Mouse (Mus musculus): ENCODE data around the gene Slc39a2. TPM values are rescaled to one million over a fixed set of nuclear protein-coding genes. Genes with fewer than 3 reads are reported as not detected.

The Slc39a2 gene
- polyA plus RNA-seq, 1 experiment: 0.81 TPM

DNA sequence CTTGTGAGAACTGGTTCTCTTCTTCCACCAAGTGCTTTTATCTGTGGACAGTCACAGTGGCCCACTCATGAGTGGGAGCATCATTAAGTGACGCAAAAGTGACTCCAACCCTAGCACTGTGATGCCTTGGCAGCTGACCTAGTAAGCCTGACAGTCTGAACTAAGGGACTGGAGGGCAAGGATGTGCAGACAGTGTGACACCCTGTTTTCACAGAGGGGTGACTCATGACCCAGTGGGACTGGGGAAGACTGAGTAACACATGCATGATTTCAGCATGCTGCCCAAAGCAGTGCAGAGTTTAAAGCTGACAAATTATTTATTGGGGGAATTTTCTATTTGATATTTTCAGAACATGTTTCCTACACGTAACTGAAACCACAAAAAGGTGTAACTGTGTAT lies 21.9 kb upstream of the Slc39a2 start:
- no peak for DNase-seq (ENCODE audit: low read depth in 1 of 2, low spot score in 2 of 2)
- no peak overlapping the region for H3K4me3 ChIP-seq (ENCODE audit: extremely low read depth, insufficient read depth, insufficient read length)
- no peaks in the 10 kb centered on the region for H3K27me3 ChIP-seq (ENCODE audit: control insufficient read depth, insufficient read depth, low read length)
- no peaks in the 10 kb centered on the region for H3K36me3 ChIP-seq (ENCODE audit: control insufficient read depth, insufficient read depth, low read length)
- TF ChIP-seq CTCF (IDR thresholded peaks at IDR 0.05; ENCODE audit: extremely low read depth, insufficient read depth, insufficient read length, insufficient replicate concordance): no peak
- no peak for TF ChIP-seq POLR2A (IDR thresholded peaks at IDR 0.05; ENCODE audit: low read depth, low read length)
- 69% methylated on average over 2 of the region's 2 CpGs for WGBS
- no peak overlapping the region for H3K27ac ChIP-seq (ENCODE audit: insufficient read depth, low read length)
- H3K4me1 ChIP-seq (ENCODE audit: control insufficient read depth, insufficient read depth, insufficient read length): no peaks in the 10 kb centered on the region

DNA sequence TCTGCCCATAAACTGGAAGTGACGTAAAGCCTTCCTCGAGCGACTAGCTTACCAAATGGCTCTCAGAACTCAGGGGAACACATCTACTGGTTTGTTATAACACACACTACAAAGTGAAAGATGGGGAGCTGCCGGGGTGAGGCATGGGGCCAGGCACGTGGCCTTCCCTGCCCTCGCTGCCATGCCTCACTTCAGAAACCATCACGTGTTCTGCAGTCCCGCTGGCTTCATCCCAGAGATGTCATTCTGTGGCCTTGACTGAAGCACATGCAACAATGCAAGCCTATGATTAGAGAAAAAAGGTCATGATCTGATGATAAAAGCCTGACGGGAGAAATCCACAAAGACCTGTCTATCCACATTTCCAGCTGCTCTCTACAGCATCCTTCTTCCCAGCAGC lies 20.9 kb upstream of the Slc39a2 start:
- Histone ChIP-seq H3K4me3 (ENCODE audit: extremely low read depth, insufficient read depth, insufficient read length) (no peak overlapping the region), H3K27ac (ENCODE audit: insufficient read depth, low read length) (no peak overlapping the region), H3K27me3 (ENCODE audit: control insufficient read depth, insufficient read depth, low read length) (no peaks in the 10 kb centered on the region), H3K36me3 (ENCODE audit: control insufficient read depth, insufficient read depth, low read length) (no peaks in the 10 kb centered on the region), H3K4me1 (ENCODE audit: control insufficient read depth, insufficient read depth, insufficient read length) (no peaks in the 10 kb centered on the region)
- TF ChIP-seq CTCF (IDR thresholded peaks at IDR 0.05; ENCODE audit: extremely low read depth, insufficient read depth, insufficient read length, insufficient replicate concordance) (no peak), POLR2A (IDR thresholded peaks at IDR 0.05; ENCODE audit: low read depth, low read length) (no peak)
- 79% methylated on average over 9 of the region's 9 CpGs for WGBS
- DNase-seq (ENCODE audit: low read depth in 1 of 2, low spot score in 2 of 2): no peak

DNA sequence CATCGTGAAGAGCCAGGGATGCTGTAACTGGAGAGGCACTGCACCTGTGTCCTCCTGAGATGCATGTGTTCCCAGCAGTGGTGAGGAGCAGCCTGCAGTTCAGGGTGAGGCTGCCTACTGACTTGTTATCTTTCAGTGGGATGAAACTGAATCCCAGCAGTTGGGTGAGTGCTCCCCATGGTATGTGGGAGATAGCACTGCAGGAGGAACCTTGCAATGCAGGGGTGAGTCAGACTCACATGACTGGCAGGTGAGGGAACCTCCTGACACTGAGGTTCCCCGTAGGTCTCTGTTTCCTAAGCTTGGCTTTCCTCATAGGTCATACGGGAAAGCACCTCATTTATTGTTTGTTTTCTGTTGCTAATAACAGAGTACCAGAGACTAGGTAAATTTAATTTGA lies 15.2 kb upstream of the Slc39a2 start:
- DNase-seq (ENCODE audit: low read depth in 1 of 2, low spot score in 2 of 2): no peak
- Histone ChIP-seq H3K27ac (ENCODE audit: insufficient read depth, low read length) (no peak overlapping the region), H3K4me1 (ENCODE audit: control insufficient read depth, insufficient read depth, insufficient read length) (no peaks in the 10 kb centered on the region), H3K4me3 (ENCODE audit: extremely low read depth, insufficient read depth, insufficient read length) (no peak overlapping the region), H3K36me3 (ENCODE audit: control insufficient read depth, insufficient read depth, low read length) (no peaks in the 10 kb centered on the region), H3K27me3 (ENCODE audit: control insufficient read depth, insufficient read depth, low read length) (no peaks in the 10 kb centered on the region)
- 75% methylated on average over 3 of the region's 3 CpGs for WGBS
- no peak for TF ChIP-seq POLR2A (IDR thresholded peaks at IDR 0.05; ENCODE audit: low read depth, low read length)
- no peak for TF ChIP-seq CTCF (IDR thresholded peaks at IDR 0.05; ENCODE audit: extremely low read depth, insufficient read depth, insufficient read length, insufficient replicate concordance)

DNA sequence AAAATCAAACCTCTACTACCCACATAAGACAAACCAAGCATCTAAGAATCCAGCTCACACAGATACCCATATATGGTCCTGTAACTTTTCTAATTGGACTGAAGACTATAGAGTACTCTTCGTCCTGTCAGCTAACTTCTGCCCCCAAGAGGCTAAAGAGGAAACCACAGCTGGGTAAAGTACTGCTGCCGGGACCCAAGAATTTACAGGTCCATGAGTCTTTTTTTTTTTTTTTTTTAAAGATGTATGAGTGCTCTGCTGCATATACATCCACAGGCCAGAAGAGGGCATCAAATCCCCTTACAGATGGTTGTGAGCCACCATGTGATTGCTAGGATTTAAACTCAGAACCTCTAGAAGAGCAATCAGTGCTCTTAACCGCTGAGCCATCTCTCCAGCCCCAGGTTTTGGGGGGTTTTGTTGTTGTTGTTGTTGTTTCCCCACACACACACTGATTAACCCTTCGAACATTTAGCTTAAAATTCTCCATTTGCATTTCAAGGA lies 9.1 kb upstream of the Slc39a2 start:
- Histone ChIP-seq H3K4me1 (ENCODE audit: control insufficient read depth, insufficient read depth, insufficient read length) (no peaks in the 10 kb centered on the region), H3K27me3 (ENCODE audit: control insufficient read depth, insufficient read depth, low read length) (no peaks in the 10 kb centered on the region), H3K27ac (ENCODE audit: insufficient read depth, low read length) (no peak overlapping the region), H3K36me3 (ENCODE audit: control insufficient read depth, insufficient read depth, low read length) (peaks cover 11% of the 10 kb centered on the region), H3K4me3 (ENCODE audit: extremely low read depth, insufficient read depth, insufficient read length) (peak overlapping the region; percentile 24)
- 2% methylated on average over 4 of the region's 4 CpGs for WGBS
- TF ChIP-seq CTCF (IDR thresholded peaks at IDR 0.05; ENCODE audit: extremely low read depth, insufficient read depth, insufficient read length, insufficient replicate concordance) (no peak), POLR2A (IDR thresholded peaks at IDR 0.05; ENCODE audit: low read depth, low read length) (no peak)
- peak; percentile 83 to 88 for DNase-seq (ENCODE audit: low read depth in 1 of 2, low spot score in 2 of 2)

DNA sequence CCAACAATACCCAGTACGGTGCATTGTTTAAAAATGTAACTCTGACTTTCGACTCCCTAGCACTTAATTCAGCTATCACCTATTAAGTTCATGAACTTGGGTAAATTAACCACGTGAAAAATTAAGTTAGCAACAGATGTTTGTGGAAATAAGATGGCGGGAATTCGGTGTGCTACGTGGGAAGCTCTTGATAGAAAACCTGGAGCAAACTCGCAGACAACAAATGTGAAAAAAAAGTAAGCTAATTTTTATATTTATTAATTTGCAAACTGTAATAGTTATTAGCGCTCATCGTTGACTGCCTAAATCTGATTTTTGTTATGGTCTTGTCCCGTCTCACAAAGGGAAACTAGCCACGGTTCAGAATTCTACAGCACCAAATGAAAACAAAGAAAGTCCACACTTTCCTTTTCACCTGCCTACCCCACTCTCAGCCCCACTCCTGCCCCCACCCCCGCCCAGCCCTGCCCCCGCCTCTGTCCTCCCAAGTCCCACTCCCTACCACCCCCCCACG lies 8.6 kb upstream of the Slc39a2 start:
- peak overlapping the region; percentile 80 for H3K4me3 ChIP-seq (ENCODE audit: extremely low read depth, insufficient read depth, insufficient read length)
- whole genome bisulfite sequencing: 1% methylated on average over 14 of the region's 14 CpGs
- H3K27ac ChIP-seq (ENCODE audit: insufficient read depth, low read length): no peak overlapping the region
- TF ChIP-seq POLR2A (IDR thresholded peaks at IDR 0.05; ENCODE audit: low read depth, low read length) (no peak), CTCF (IDR thresholded peaks at IDR 0.05; ENCODE audit: extremely low read depth, insufficient read depth, insufficient read length, insufficient replicate concordance) (no peak)
- no peaks in the 10 kb centered on the region for H3K4me1 ChIP-seq (ENCODE audit: control insufficient read depth, insufficient read depth, insufficient read length)
- H3K27me3 ChIP-seq (ENCODE audit: control insufficient read depth, insufficient read depth, low read length): no peaks in the 10 kb centered on the region
- peak in 1 of 2 experiments; percentile 14 for DNase-seq (ENCODE audit: low read depth in 1 of 2, low spot score in 2 of 2)
- H3K36me3 ChIP-seq (ENCODE audit: control insufficient read depth, insufficient read depth, low read length): peaks cover 14% of the 10 kb centered on the region

DNA sequence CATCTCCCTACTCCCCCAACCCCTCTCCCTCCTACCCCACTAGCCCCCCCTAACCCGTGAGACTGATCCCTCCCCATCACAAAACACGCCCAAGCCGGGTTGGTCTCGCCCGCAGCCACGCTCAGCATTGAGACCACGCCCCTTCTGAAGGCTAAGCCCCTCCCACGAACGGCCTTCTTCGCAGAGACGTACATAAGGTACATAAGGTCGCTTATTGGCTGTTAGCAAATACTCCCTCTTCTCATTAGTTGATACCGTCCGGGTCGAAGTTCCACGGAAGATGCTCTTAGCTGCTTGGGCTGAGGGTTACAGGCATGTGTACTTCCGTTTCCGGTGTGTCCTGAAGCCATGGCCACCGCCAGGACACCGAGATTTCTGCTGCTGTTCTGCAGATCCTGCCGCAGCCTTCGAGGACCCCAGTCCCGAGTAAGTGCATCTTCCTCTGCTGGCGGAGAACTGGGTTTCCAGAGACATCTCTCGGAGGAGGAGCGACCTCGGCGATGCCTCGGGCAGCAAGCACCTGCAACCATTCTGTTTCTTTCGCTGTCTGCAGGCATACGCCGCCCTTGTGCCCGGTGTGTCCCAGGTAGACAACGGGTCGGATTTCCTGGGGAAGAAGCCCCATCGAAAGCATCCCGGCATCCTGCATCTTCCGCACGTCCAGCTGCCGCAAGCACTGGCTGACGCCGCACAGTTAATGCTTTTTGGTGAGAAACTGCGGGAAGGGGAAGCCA lies 7.9 kb upstream of the Slc39a2 start, which contains the start of gene Mettl17:
Gene Mettl17 (plus strand): TSS at position 245 of the 734 bp plus-strand sequence.
- H3K27me3 ChIP-seq (ENCODE audit: control insufficient read depth, insufficient read depth, low read length): no peaks in the 10 kb centered on the region
- DNase-seq (ENCODE audit: low read depth in 1 of 2, low spot score in 2 of 2): peak; percentile 94 to 96
- H3K36me3 ChIP-seq (ENCODE audit: control insufficient read depth, insufficient read depth, low read length): peaks cover 20% of the 10 kb centered on the region
- H3K4me1 ChIP-seq (ENCODE audit: control insufficient read depth, insufficient read depth, insufficient read length): no peaks in the 10 kb centered on the region
- TF ChIP-seq CTCF (IDR thresholded peaks at IDR 0.05; ENCODE audit: extremely low read depth, insufficient read depth, insufficient read length, insufficient replicate concordance) (no peak), POLR2A (IDR thresholded peaks at IDR 0.05; ENCODE audit: low read depth, low read length) (peak; percentile 21; the same call in 1 of the 2 replicates)
- peak within 1 kb of the TSS; percentile 39 for H3K27ac ChIP-seq (ENCODE audit: insufficient read depth, low read length)
- peak within 1 kb of the TSS; percentile 80 for H3K4me3 ChIP-seq (ENCODE audit: extremely low read depth, insufficient read depth, insufficient read length)
- WGBS: under 1% methylated on average over 43 of the region's 43 CpGs

DNA sequence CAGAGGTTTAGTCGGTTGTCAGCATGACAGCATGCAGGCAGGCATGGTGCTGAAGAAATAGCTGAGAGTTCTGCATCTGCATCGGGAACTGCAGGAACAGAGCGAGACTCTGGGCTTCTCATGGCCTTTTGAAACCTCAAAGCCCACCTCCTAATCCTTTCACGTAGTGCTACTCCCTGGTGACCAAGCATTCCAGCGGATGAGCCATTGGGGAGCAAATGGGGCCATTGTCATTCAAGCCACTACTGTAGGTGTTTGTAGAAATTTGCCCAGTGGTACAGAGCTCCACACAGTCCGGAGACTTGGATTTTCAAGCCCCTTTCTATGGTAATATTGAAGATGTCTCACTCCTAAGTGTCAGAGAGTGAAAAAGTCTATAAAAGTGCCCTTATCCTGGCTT lies 6.6 kb upstream of the Slc39a2 start:
- H3K27me3 ChIP-seq (ENCODE audit: control insufficient read depth, insufficient read depth, low read length): no peaks in the 10 kb centered on the region
- peaks cover 30% of the 10 kb centered on the region for H3K36me3 ChIP-seq (ENCODE audit: control insufficient read depth, insufficient read depth, low read length)
- TF ChIP-seq POLR2A (IDR thresholded peaks at IDR 0.05; ENCODE audit: low read depth, low read length): no peak
- no peak for TF ChIP-seq CTCF (IDR thresholded peaks at IDR 0.05; ENCODE audit: extremely low read depth, insufficient read depth, insufficient read length, insufficient replicate concordance)
- DNase-seq (ENCODE audit: low read depth in 1 of 2, low spot score in 2 of 2): no peak
- H3K4me1 ChIP-seq (ENCODE audit: control insufficient read depth, insufficient read depth, insufficient read length): no peaks in the 10 kb centered on the region
- 88% methylated on average over 6 of the region's 6 CpGs for WGBS
- no peak overlapping the region for H3K27ac ChIP-seq (ENCODE audit: insufficient read depth, low read length)
- no peak overlapping the region for H3K4me3 ChIP-seq (ENCODE audit: extremely low read depth, insufficient read depth, insufficient read length)
